Comparison of ENCODE assay signal across 8 mouse cellular contexts in genomic region chr6:51208660-51209396, GRCm38 (mm10).
DNase-seq lines count a peak whose midpoint lies in the region; ATAC-seq and TF ChIP-seq lines count a peak whose summit lies in the region.

No protein-coding gene starts in this region.

- no peak overlapping the region for H3K4me2 ChIP-seq in forebrain, postnatal 0 days (ENCODE audit: low read depth)

- no peaks in the 10 kb centered on the region for H3K9me3 ChIP-seq in E14TG2a.4 (ENCODE audit: low read length)
- H3K9me3 ChIP-seq in forebrain, postnatal 0 days (ENCODE audit: low read length) = no peaks in the 10 kb centered on the region

- intact Hi-C loops in left cerebral cortex, postnatal 4 days (cut with DNase I) = loop anchor here (2.0 kb wide), 2 partner anchors 372 to 650 kb away; no protein-coding TSS in a partner anchor

- WGBS in forebrain, postnatal 0 days = 3% methylated on average over 6 of the region's 6 CpGs

- peaks cover 15% of the 10 kb centered on the region for H3K4me1 ChIP-seq in E14TG2a.4 (replicated peaks; ENCODE audit: low read depth, low read length)
- peaks cover 3% of the 10 kb centered on the region; the same call in 1 of the 2 replicates for H3K4me1 ChIP-seq in forebrain, postnatal 0 days (ENCODE audit: insufficient read depth)

- peak; percentile 49 for TF ChIP-seq CTCF in E14TG2a.4 (conservative IDR thresholded peaks at IDR 0.05; ENCODE audit: low read length)
- peak; percentile 84 for TF ChIP-seq CTCF in forebrain, postnatal 0 days (IDR thresholded peaks at IDR 0.05; ENCODE audit: low read depth)

- DNase-seq in 3134 (ENCODE audit: extremely low read depth, insufficient read length, low spot score) = peak; percentile 25
- peak; percentile 66 for DNase-seq in c-Kit-positive CD71-positive TER-119-positive erythroid progenitor cells, embryonic 14.5 days (ENCODE audit: low spot score)
- peak; percentile 93 for DNase-seq in forebrain, postnatal 0 days
- peak; percentile 46 for DNase-seq in kidney, adult 18-20 months
- DNase-seq in left cerebral cortex, postnatal 4 days = peak; percentile 56
- peak; percentile 37 to 49 for DNase-seq in urinary bladder, postnatal 36 days (ENCODE audit: low spot score in 2 of 2)

- no peaks in the 10 kb centered on the region for H3K36me3 ChIP-seq in E14TG2a.4 (ENCODE audit: insufficient read depth, low read length)
- H3K36me3 ChIP-seq in forebrain, postnatal 0 days (ENCODE audit: insufficient read depth) = no peaks in the 10 kb centered on the region

- no peaks in the 10 kb centered on the region for H3K27me3 ChIP-seq in E14TG2a.4 (ENCODE audit: insufficient read depth, low read length)
- no peaks in the 10 kb centered on the region; the same call in 1 of the 2 replicates for H3K27me3 ChIP-seq in forebrain, postnatal 0 days (ENCODE audit: insufficient read depth, low read length)

- ATAC-seq in forebrain, postnatal 0 days = peak; percentile 91
- 0 out of 2 replicates have a peak, but pooled peaks have one; percentile 54 for ATAC-seq in monocyte, adult 5-6 weeks (replicated peaks; ENCODE audit: insufficient number of reproducible peaks, low FRiP score, low TSS enrichment, poor library complexity, severe bottlenecking)

- no peak overlapping the region for H3K27ac ChIP-seq in forebrain, postnatal 0 days (ENCODE audit: low read depth, low read length)

- no peak overlapping the region for H3K9ac ChIP-seq in forebrain, postnatal 0 days

- H3K4me3 ChIP-seq in E14TG2a.4 (replicated peaks; ENCODE audit: low read length) = no peak overlapping the region
- H3K4me3 ChIP-seq in forebrain, postnatal 0 days (ENCODE audit: low read depth, low read length) = no peak overlapping the region

Comparison
In these comparisons a context has a peak if more than half of its experiments do, and no peak if none do; other contexts are left out.
1. DNase-seq: peak in every context shown above with its lines; median percentile 93 in forebrain, postnatal 0 days; 66 in c-Kit-positive CD71-positive TER-119-positive erythroid progenitor cells, embryonic 14.5 days; 56 in left cerebral cortex, postnatal 4 days; 46 in kidney, adult 18-20 months; 43 in urinary bladder, postnatal 36 days; 25 in 3134.